Mouse (Mus musculus): Measurements from ENCODE around the gene Rab26. TPM values are rescaled to one million over a fixed set of nuclear protein-coding genes. Genes with fewer than 3 reads are reported as not detected.
A peak's percentile ranks its signal among the peaks of the same experiment; 100 is the strongest.

The Rab26 gene
- total RNA-seq, 2 experiments from 2014 or later, result 0.52 to 0.64 TPM

DNA sequence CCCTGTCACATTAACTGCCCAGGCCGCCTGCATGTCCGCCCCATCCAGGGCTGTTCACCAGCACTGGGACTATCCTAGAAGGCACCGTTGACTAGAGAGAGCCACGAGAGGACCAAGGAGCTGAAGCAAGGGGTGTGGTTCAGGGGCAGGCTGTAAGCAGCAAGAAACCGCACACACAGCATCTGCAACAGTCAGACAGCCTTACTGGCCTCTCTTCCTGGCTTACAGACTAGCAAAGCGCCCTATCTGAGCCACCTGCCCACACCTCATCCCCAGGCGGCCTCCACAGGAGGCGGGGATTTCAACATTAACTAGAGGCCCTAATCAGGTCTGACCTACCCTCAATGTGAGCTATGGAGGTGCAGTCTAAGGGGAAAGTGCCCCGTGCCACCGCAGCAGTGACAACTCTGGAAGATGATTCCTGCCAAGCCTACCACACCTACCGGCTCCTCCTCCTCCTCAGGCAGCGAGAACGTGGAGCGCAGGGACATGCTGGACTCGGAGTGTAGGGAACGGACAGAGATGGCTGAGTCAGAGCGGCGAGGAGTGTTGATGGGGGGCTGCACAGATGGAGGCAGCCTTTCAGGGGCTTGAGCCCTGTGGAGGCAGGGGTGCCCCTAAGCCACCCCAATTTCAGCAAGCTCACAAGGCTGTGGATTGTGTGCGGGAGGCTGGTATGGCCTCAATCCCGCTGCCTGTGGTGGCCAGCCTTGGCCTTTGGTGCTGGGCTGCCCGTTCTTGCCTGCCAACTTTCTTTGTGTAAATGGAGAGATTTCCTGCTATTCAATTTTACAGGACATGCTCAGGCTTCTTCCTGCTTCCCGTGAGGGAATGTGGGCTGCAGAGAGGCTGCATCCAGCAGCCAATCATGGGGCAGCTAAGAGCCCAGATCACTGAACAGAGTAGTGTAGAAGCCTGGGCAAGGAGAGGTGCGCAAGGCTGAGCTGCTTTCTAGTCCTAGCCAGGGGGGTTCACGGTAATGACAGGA is 19.4 kb downstream of the Rab26 start:
- DNase-seq (ENCODE audit: low spot score in 2 of 2), result no peak

- no peak for DNase-seq (ENCODE audit: low spot score in 2 of 2)
Measured at GRCm38 (mm10) chr17:24513609-24514008, 20.4 kb downstream of the Rab26 start.

GRCm38 (mm10) chr17:24507806-24508460 is 26.1 kb downstream of the Rab26 start:
- no peak for DNase-seq (ENCODE audit: low spot score in 2 of 2)

- no peak for DNase-seq (ENCODE audit: low spot score in 2 of 2)
Measured at GRCm38 (mm10) chr17:24507129-24507664, 26.8 kb downstream of the Rab26 start.

GRCm38 (mm10) chr17:24506332-24507070 is 27.5 kb downstream of the Rab26 start:
- no peak for DNase-seq (ENCODE audit: low spot score in 2 of 2)

GRCm38 (mm10) chr17:24505286-24505955 is 28.6 kb downstream of the Rab26 start:
- DNase-seq (ENCODE audit: low spot score in 2 of 2), result no peak

DNA sequence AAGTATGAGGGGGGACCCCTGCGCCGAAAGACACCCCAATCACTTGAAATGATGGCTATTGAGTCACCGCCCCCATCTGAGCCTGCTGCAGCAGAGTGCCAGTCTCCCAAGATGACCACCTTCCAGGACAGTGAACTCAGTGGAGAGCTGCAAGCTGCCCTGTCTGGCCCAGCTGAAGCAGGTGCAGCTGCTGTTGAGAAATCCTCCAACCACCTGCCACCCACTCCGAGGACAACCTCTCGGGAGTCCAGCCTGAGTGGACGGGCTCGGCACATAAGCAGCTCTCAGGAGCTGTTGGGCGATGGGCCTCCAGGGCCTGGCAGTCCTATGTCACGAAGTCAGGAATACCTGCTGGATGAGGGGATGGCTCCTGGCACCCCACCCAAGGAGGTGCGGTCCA is 29.9 kb downstream of the Rab26 start:
- no peak for DNase-seq (ENCODE audit: low spot score in 2 of 2)

- no peak for DNase-seq (ENCODE audit: low spot score in 2 of 2)
Measured at GRCm38 (mm10) chr17:24502208-24502607, 31.8 kb downstream of the Rab26 start.

DNA sequence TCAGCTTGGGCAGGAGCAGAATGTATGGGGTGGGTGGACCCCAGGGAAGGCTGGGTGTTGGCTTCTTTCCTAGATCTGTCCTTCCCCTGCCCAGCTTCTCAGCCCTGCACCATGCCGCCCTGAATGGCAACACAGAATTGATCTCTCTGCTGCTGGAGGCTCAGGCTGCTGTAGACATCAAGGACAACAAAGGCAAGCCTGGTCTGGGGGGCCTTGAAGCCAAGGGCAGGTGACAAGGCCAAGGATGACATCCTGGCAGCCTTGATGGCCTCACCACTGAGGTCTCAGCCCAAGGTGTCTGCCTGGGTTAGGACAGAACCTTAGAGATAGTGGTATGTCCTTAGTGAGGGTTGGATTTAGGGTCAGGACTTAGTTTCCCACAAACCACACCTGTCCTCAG is 38.0 kb downstream of the Rab26 start:
- DNase-seq (ENCODE audit: low spot score in 2 of 2), result no peak

- no peak for DNase-seq (ENCODE audit: low spot score in 2 of 2)
Measured at GRCm38 (mm10) chr17:24495443-24495842, 38.6 kb downstream of the Rab26 start.

GRCm38 (mm10) chr17:24494627-24495335 is 39.2 kb downstream of the Rab26 start:
- peak in 1 of 2 experiments; percentile 63 for DNase-seq (ENCODE audit: low spot score in 2 of 2)

- DNase-seq (ENCODE audit: low spot score in 2 of 2), result no peak
Measured at GRCm38 (mm10) chr17:24490399-24490798, 43.6 kb downstream of the Rab26 start.

DNA sequence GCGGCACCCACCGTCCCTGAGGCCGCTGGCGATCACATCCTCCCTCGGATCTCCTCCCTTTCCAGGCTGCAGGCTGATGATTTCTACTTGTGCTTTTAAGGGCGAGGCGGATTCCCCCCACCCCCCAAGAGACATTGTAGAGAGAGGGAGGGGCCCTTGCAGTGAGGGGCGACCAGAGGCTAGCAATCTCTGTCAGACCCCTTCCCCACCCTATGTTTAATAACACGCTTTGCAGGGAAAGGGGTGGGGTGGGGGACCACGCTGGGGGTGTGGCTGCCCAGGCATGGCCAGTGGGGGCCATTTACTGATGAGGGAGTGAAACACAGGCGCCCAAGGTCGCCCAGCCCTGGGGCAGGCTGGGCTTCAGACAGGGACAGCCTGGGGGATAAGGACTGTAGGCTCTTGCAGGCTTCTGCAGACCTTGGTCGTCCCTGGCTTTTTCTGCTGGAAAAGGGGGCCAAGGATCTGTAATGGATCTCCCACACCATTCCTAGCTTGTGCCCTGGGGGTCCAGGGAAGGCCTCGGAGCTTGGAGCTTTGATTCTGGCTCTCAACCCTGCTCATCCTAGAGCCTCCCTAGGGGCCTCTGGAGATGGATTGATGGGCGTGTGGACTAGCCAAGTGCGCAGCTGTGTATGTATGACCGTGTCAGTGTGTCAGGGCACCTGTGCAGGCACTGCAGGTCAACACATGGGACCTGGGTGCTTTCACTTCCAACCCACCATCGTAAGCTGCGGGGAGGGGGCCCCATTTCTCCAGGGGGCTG is 44.6 kb downstream of the Rab26 start:
- DNase-seq (ENCODE audit: low spot score in 2 of 2), result no peak

GRCm38 (mm10) chr17:24488662-24489264 is 45.2 kb downstream of the Rab26 start:
- peak in 1 of 2 experiments; percentile 40 for DNase-seq (ENCODE audit: low spot score in 2 of 2)

GRCm38 (mm10) chr17:24488186-24488661 is 45.8 kb downstream of the Rab26 start, which contains the start of gene Caskin1:
TSS of gene Caskin1 (plus strand) at chr17:24488601.
- DNase-seq (ENCODE audit: low spot score in 2 of 2), result no peak

DNA sequence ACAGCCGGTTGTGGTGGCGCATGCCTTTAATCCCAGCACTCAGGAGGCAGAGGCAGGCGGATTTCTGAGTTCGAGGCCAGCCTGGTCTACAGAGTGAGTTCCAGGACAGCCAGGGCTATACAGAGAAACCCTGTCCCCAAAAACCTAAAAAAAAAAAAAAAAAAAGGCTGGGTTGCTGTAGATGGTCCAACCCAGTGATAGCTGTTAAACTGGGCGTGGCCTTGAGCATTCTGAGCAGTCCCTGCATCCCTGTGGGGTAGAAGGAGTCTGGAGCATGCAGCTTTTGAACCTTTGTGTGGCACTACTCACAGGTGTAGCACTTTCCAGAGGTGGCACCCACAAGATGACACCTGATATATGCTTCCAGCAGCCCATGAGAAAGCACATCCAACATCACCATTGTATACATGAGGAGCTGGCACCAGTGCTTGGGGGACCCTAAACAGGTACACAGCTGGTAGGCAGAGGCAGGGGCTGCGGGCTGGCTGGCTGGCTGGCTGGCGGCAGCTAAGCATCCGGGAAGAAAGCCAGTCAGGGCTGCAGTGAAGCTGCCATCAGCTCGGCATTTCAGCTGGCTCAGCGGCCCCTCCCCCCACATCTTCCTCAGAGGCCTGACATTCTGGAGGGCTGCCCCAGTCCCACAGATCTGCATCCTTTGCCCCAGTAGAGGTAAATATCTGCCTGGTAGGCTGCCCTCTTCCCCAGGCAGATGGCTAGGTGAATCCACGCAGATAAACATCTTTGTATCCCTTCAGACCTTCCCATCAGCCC is 48.7 kb downstream of the Rab26 start:
- DNase-seq (ENCODE audit: low spot score in 2 of 2), result peak in 1 of 2 experiments; percentile 37

DNA sequence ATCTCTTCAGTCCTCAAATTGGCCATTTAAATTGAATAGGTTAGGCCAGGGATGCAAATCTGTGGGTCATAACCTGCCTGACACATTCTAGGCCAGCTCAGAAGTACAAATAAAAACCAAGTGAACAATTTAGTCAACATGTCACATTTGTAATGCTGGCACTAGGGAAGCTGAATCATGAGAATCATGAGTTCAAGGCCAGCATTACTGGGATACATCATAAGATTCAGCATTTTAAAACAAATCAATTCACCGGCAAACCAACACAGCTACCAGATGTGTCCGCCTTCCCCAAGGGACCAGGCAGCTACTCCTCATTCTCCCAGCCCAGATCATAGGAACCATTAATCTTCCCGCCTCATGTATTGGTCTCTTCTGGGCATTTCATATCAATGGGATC is 50.5 kb downstream of the Rab26 start:
- DNase-seq (ENCODE audit: low spot score in 2 of 2), result no peak

Measured in gastrocnemius, postnatal 4 days (tissue).